Mouse (Mus musculus): ENCODE results near the gene Vax1. TPM values are rescaled to one million over a fixed set of nuclear protein-coding genes. Genes with fewer than 3 reads are reported as not detected.

Gene Vax1
- polyA plus RNA-seq, 1 experiment from 2014 or later, result 0.50 TPM

DNA sequence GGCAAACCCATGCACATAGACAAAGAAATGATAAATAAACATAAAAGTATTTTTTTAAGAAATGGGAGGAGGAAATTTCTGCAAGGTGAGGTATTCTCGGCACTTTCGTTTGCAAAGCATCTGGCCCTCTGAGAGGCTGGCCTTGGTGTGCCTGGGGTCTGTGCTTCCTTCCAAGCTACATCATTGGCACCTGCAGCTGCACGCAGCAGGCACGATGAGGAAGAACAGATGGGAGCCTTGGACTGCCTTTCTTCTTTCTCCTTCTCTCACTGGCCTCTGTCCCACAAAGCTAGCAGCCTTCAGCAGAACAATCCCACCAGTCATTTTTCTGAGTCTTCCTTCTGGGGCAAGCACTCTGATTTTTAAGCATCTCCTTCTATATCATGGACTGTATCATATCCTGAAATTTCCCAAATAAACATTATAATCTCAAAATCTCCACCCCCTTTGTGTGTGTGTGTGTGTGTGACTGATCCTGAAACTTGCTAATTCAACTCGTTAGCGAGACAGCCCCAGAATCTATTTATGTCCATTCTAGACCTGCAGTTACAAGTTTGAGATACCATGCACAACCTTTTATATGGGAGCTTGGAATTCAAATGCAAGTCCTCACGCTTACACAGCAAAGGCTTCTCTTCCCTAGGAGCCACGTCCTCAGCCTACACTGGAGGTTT is 41.2 kb downstream of the Vax1 start:
- peaks cover 67% of the 10 kb centered on the region for H3K27me3 ChIP-seq (ENCODE audit: poor library complexity, severe bottlenecking)
- peaks cover 49% of the 10 kb centered on the region for H3K4me1 ChIP-seq
- H3K9me3 ChIP-seq, result no peaks in the 10 kb centered on the region
- 76% methylated on average over 8 of the region's 8 CpGs for WGBS
- H3K4me3 ChIP-seq, result no peak overlapping the region
- no peak overlapping the region for H3K27ac ChIP-seq
- DNase-seq (ENCODE audit: extremely low spot score, low spot score), result no peak
- H3K36me3 ChIP-seq (replicated peaks), result no peaks in the 10 kb centered on the region

DNA sequence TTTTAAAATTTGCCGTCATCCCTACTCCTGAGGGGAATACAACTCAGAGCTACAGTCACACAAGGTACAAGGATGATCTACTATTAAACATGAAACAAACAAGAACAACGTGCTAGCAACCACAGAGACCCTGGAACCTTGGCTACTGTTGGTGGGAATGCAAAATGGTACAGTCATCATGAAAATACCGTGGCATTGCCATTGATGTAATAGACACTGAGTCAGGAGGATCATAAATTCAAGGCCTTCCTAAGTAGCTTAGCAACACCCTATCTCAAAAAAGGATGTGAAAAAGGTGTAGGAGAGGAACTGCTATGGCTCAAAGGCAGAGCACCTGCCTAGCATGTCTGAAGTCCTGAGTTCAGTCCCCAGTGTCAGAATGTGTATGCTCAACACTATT is 42.4 kb downstream of the Vax1 start:
- H3K4me3 ChIP-seq, result no peak overlapping the region
- DNase-seq (ENCODE audit: extremely low spot score, low spot score), result no peak
- H3K9me3 ChIP-seq, result no peaks in the 10 kb centered on the region
- no peaks in the 10 kb centered on the region for H3K36me3 ChIP-seq (replicated peaks)
- 91% methylated on average over 3 of the region's 3 CpGs for WGBS
- H3K4me1 ChIP-seq, result peaks cover 36% of the 10 kb centered on the region
- no peak overlapping the region for H3K27ac ChIP-seq
- peaks cover 67% of the 10 kb centered on the region for H3K27me3 ChIP-seq (ENCODE audit: poor library complexity, severe bottlenecking)

Other genes starting within 250 kb of the Vax1 start
- 1.3 and 1.4 TPM in 2 replicates for gene Eno4, start 226.6 kb downstream of the Vax1 start, polyA plus RNA-seq (2016; fragmentation: Nextera tagmentation; extraction: Ambion mirVana)
- gene Hspa12a, start 226.4 kb downstream of the Vax1 start, polyA plus RNA-seq (2016; fragmentation: Nextera tagmentation; extraction: Ambion mirVana), result 5.7 and 7.2 TPM in 2 replicates
- 4.1 and 4.7 TPM in 2 replicates for gene Shtn1, start 94.0 kb downstream of the Vax1 start, polyA plus RNA-seq (2016; fragmentation: Nextera tagmentation; extraction: Ambion mirVana)
- not detected in 2 replicates for gene Kcnk18, start 49.2 kb upstream of the Vax1 start, polyA plus RNA-seq (2016; fragmentation: Nextera tagmentation; extraction: Ambion mirVana)
- gene Slc18a2, start 90.8 kb upstream of the Vax1 start, polyA plus RNA-seq (2016; fragmentation: Nextera tagmentation; extraction: Ambion mirVana), result 10.8 and 10.9 TPM in 2 replicates
- 12.4 and 20.8 TPM in 2 replicates for gene Rps12-ps3, start 152.2 kb upstream of the Vax1 start, polyA plus RNA-seq (2016; fragmentation: Nextera tagmentation; extraction: Ambion mirVana)
- 10.0 and 10.3 TPM in 2 replicates for gene Pdzd8, start 175.7 kb upstream of the Vax1 start, polyA plus RNA-seq (2016; fragmentation: Nextera tagmentation; extraction: Ambion mirVana)

Data from forebrain, embryonic 10.5 days (tissue).